Mouse (Mus musculus): Measurements from ENCODE around the gene Iglon5.

The Iglon5 gene

DNA sequence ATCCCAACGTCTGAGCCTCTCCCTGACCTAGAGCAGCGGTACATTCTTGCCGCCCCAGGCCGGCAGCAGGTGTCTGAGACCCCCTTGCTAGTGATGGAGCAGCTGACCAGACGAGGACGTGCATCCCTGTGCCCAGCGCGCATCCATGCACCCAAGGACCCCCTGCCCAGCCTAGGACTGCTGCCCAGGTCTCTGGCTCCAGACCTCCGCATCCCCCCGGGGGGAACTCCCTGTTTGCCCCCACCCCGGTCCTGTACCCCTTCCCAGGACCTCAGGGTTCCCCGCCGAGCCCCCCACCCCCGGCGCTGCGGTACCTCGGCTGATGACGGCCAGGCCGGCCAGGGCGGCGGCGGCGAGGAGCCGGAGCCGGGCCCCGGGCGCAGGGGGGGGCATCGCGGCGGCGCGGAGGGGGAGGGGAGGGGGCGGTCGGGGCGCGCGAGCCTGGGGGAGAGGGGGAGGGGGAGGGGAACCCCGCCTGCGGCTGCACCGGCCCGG is at the start of gene Iglon5:
Gene Iglon5, minus strand, starts transcription at position 445 of the 495 bp plus-strand sequence.
- no peak for DNase-seq (ENCODE audit: low spot score)

DNA sequence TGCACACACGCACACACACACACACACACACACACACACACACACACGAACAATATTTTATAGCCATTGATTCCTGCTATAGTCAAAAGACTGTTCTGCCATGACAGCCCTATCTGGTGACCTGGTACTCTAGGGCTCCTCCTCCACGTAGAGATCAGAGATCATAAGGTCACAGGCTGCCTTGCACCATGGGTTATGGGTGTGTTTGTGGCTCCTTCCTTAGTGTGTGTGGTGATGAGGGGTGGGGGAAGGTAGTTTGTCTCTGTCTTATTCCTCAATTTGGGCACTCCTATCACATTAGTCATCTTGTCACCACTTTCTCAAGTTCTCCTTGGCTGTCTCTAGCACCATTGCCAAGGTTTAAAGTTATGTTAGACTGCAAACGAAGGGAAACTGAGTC is 48.6 kb upstream of the Iglon5 start:
- no peak for DNase-seq (ENCODE audit: low spot score)

DNA sequence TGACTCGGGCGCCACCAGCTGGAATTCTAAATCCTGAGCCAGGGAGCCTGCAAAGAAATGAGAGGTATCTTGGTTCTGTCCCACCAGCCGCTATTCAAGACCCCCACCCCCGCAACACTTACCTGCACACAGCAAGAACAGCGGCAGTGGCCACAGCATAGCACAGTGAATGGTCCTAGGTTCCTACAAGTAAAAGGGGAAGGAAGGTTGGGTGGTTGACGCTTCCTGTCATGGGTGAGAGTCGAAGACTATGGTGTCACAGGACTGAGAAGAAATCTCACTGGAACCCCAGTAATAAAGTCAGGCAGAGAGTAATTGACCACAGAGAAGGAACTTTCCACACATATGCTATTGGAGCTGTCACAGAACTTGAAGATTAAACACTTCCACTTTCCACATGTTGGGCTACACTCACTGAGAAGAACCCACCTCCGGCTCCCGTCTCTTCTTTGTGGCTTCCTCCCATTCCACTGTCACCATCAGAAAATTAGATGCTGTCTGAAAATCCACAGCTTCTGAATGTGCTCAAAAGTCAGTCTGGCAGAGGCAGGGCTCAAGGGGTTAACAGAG is 43.1 kb upstream of the Iglon5 start:
- no peak for DNase-seq (ENCODE audit: low spot score)

DNA sequence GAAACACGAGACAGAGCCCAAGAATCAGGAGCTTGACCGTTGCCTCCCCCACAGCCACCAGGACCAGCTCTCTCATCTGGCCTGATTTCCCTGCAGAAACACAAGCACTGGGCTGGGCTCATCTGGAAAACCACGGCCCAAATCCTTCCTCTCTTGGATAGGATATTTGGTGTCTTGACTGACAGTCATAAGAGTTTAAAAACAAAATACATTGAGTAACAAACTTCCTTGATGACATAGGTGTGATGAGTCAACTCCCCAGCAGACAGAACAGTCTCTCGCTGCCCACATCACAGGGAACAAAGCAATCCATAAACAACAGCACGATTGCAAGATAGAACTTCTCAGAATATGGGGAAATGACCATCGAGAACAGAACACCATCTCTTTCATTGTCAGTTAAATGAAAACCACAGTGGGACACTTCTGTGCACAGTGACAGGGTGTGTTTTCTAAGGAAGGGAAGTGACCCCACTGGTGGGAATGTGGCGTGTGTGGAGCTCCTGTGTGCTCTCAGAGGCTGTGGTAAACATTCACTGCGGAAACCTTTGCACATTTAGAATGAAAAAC is 40.4 kb upstream of the Iglon5 start:
- no peak for DNase-seq (ENCODE audit: low spot score)

DNA sequence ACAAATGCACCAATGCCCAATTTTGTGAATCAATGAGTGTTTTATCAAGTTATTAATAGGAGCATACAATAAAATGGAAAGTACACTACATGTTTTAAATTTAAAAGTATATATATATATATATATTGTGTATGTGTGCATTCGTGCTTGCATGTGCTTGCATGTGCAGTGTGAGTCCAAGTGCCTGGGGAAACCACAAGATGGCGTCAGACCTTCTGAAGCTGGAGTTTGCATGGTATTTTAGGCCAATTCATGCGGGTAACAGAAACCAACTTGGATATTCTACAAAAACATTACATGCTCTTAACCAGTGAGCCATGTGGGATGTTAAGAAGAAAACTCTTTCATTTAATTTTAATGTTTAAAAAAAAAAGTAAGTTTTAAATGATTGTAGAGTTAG is 35.4 kb upstream of the Iglon5 start:
- no peak for DNase-seq (ENCODE audit: low spot score)

DNA sequence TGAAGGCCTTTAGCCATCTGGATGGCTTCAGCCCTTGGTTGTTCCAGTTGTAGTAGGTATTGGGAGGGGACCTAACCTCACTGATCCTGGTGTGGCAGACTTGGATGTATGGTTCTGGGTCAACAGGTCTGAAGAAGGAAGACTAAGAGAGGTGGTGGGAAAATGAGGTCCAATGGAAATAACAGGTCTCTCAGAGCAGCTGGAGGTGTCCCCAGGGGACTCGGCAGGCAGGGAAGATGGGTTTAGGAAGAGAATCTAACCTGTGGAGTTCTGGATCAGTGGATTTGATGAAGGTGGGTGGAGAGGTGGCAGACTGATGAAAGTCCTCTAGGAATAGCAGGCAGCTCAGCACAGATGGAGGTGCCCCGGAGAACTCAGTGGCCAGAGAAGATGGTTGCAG is 32.9 kb upstream of the Iglon5 start:
- no peak for DNase-seq (ENCODE audit: low spot score)

DNA sequence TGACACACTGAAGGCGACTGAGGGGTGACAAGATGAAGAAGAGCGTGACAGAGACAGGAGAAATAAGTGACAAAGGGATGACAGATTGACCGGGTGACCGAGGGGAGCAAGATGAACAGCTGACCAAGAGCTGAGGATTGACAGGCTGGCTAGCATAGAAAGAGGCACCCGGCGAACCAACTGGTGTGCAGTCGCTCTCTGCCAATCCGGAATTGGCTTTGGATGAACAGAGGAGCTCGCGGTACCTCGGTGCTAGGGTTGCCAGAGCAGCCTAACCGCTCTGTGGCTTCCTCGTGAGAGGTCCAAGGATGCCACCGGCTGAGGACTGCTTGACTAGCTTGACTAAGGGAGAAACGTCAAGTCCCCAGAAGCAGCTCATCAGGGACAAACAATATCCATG is 28.5 kb upstream of the Iglon5 start:
- DNase-seq (ENCODE audit: low spot score) = no peak

DNA sequence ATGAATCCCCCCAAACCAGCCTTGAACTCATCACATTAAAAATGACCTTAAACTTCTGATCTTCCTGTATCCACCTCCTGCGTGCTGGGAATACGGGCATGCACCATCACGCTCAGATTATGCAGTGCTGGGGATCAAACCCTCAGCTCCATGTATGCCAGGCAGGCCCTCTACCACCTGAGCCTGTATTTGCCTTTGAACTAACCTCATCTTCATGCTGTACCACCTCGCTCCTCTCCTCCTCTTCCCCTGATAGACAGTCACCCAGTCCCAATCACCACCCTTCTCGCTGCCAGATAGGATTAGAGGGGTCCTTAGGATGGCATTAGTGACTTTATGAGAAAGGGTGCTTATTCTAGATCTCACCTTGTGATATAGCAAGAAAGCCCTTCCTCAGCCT is 25.2 kb upstream of the Iglon5 start:
- no peak for DNase-seq (ENCODE audit: low spot score)

DNA sequence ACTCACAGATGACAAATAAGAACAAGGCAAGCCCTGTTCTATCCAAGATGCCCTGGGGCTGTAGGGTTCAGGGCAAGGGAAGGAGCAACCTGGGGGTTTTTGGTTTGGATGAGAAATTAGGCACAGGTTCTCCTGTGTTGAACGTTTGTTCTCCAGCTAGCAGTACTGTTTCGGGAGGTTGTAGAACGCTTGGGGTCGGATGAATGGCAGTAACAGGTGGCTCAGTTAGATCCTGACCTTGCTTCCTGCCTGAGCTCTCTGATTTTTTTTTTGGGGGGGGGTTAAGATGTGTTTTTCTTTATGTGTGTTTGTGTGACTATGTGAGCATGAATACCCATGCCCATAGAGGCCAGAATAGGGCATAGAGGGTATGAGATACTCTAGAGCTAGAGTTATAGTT is 22.6 kb upstream of the Iglon5 start:
- no peak for DNase-seq (ENCODE audit: low spot score)

DNA sequence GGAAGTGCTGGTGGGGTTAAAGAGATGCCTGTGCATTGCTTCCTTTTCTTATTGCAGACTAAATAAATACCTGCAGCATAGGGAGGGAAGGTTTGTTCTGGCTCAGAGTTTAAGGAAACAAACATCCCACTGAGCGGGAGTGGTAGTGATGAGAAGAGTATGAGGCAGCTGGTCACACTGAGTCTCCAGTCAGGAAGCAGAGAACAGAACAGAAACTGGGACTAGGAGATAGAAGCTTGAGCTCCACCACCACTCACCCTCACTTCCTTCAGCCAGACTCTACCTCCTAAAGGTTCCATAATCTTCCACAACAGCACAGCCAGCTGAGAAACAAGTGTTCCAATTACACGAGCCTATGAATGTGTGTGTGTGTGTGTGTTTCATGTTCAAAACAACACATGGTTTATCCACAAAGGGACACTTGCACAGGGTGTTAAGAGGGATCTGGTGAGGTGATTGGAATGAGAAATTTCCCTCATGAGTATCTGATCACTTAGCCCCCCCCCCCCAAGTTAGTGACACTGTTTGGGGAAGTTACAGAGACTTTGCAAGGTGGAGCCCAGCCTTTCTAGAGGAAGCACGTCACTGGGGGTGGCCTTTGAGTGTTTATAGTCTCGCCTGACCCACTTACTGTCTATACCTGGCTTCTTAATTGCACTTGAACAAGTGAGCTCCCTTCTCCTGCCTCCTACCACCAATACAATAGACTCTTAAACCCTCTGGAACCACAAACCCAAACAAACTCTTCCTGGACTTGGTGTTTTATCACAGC is 22.0 kb upstream of the Iglon5 start:
- no peak for DNase-seq (ENCODE audit: low spot score)

DNA sequence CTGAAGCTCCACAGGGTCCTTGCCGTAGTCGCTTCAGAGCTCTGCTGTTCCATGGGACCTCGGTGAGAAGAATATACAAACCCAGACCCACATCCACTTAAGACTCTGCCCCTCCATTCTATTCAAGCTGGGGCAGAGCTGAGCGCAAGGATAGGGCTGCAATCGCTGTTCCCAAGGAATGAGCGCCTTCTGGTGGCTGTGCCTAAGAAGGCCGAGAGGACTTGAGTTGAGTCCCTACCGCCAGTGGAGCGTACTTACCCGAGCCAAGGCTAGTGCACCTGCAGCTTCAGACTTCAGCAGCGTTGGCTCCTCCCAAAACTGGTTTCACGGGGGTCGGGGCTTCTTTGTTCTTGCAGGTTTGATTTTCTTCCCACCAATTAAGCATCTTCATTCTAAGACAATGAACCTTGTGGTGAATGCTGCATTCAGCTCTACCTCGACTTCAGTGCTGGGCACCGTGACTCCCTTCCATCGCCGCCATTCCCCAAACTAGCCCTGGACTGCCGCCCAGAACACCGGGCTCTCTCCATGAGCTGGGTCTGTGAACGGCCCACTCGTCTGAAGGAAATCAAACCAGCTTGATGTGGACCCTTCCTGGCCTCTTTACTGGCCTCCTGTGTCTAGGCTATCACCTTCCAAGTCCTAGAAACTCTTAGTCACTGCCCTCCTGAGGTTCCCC is 5.6 kb upstream of the Iglon5 start:
- no peak for DNase-seq (ENCODE audit: low spot score)

DNA sequence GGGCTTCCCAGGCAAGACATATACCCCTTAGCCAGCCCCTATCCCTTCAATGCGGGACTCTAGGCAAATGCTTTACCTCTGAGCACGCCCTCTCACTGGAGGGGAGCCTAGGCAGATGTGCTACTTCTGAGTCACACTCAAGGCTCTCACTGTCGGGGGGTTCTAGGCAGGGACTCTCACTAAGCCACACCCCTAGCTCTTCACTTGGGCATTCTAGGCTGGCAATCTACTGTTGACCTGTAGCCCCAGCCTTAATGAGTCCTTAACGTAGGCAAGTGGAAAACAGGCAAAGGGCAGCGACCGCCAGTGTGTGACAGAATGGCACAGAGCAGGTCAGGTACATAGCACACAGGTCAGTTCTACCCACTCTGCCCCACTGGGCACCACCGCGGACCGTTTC is 986 bp upstream of the Iglon5 start:
- no peak for DNase-seq (ENCODE audit: low spot score)

DNA sequence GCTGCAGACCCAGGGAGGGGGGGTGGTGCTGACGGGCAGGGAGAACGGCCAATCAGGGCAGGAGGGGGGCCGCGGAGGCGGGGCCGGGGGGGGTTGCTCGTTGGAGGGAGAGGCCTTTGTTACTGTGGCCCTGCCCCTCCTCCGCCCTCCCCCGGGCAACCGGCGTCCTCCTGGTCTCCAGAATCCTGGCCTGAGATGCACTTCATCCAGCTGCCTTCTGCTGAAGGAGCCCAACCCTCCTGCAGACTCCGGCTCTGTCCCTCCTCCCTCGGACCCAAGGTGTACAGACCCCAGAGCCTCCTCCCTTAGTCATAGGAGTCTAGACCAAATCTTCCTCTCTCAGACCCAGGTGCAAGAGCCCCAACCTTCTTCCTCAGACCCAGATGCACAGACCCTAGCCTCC is 308 bp upstream of the Iglon5 start:
- no peak for DNase-seq (ENCODE audit: low spot score)

DNA sequence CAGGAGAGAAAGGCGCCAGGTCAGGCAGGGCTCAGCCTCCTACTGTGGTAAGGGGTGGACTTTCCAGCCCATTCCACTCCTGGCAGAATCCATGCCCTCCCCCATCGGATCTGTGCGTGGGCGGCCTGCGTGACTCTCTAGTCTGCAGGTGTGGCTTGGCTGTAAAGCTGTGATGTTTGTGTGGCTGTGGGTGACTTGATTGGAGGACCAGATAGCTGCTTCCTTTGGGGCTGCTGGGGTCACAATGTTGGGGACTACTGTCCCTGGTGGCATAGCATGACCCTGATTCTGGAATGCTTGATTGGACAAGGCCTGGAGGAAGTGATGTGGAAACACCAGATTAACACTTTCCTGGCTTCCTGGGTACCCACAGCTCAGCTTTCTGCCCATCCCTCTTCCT is 1.2 kb downstream of the Iglon5 start:
- DNase-seq (ENCODE audit: low spot score) = no peak

DNA sequence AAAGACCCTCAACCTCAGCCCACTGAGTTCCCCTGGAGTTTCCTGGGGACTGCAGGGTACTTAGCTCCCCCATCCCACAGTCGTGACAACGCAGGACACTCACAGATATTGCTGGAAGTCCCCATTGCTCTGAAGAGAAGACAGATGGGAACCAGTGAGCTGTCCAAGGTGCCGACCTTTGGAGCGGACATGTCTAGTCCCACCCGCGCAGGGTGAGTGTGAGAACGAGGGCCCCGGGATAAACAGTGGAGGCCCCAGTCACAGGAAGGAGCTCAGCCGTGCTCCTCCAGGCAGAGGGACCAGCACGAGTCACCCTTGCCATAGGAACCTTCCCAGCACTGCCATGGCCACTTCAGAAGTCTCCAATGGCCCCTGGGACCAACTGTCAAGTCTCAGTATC is 6.6 kb downstream of the Iglon5 start:
- no peak for DNase-seq (ENCODE audit: low spot score)

DNA sequence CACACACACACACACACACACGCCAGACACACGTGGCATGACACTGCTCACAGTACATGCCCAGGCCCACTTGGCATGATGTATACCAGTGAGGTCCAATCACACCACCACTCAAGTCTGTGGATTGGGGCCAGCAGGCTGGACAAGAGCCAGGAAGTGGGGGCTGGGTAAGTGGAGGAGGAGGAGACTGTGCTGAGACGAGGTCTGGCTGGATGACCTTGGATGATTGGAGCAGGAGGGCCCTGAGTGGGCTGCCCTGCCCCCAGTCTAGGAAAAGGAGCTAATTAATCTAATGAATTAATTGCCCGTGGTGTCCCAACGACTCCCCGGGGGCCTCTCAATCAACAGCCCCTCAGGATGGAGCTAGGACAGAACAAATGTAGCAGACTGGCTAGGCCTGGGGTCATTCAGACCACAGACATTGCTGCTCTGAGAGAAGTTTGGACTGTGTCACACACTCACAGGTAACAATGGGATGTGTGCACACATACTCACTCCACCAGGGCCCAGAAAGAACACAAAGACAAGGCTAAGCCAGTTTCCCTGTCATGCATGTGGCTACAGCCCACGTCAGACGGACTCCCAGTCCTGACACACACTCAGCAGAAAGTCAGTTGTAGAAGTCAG is 7.7 kb downstream of the Iglon5 start:
- DNase-seq (ENCODE audit: low spot score) = no peak

DNA sequence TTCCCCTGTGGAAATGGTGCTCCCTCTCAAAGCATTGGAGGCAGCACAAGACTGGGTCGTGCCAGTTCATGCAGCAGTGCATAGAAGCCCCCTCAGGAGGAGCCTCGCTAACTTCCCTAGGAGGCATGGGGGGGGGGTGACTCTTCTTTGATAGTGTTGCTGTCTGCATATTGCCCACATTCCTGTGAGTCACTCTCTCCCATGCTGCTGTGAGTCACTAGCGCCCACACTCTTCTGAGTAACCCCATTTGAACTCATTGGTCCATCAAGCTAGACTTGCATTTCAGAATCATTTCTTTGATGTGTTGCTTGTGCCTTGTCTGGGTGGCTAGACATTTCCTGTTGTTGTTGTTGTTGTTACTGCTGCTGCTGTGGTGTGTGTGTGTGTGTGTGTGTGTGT is 8.7 kb downstream of the Iglon5 start:
- no peak for DNase-seq (ENCODE audit: low spot score)

DNA sequence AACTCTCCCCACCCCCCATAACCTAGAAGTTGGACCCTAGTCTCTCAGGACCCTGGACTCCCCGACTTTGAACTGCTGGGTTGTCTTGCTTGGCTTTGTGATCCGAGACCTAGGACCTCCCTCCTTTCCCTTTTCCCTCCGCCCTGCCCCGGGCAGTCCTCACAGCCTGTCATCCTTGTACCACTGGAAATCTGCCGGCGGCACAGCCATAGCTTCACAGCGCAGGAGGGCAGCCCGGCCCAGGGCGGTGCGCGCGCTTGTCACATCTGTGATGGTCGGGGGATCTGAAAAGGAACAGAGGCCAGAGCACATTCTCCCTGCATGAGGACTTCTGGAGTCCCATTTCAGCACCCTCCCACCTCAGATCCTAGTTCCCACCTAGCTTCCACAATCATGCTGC is 13.5 kb downstream of the Iglon5 start:
- no peak for DNase-seq (ENCODE audit: low spot score)

DNA sequence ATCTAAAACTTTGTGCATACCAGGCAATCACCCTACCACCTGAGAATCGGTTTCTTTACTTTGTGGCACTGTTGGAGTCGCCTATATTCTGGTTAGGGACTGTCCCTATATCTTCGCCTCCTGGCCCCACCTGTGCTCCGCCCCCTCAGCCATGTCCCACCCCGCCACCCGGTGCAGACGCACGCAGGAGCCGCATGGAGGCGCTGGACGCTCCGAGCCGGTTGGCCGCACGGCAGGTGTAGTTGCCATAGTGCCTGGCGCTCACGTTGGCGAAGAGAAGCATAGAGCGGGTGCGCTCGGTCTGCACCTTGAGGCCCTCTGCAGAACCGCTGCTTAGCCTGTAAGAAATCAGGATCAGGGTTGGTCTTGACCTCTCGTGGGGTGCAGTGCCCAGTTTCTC is 14.2 kb downstream of the Iglon5 start:
- no peak for DNase-seq (ENCODE audit: low spot score)

DNA sequence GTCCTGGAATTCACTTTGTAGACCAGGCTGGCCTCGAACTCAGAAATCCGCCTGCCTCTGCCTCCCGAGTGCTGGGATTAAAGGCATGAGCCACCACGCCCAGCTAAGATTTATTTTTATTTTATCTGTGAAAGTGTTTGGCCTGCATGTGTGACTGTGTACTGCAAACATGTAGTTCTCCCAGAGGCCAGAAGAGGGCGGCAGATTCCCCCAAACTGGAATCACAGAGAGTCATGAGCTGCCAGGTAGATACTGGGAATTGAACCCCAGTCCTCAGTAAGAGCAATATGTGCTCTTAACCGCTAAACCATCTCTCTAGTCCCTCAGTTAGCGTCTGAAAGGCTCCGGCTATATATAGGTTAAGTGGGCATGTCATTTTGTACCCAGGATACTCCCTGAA is 19.5 kb downstream of the Iglon5 start:
- no peak for DNase-seq (ENCODE audit: low spot score)

DNA sequence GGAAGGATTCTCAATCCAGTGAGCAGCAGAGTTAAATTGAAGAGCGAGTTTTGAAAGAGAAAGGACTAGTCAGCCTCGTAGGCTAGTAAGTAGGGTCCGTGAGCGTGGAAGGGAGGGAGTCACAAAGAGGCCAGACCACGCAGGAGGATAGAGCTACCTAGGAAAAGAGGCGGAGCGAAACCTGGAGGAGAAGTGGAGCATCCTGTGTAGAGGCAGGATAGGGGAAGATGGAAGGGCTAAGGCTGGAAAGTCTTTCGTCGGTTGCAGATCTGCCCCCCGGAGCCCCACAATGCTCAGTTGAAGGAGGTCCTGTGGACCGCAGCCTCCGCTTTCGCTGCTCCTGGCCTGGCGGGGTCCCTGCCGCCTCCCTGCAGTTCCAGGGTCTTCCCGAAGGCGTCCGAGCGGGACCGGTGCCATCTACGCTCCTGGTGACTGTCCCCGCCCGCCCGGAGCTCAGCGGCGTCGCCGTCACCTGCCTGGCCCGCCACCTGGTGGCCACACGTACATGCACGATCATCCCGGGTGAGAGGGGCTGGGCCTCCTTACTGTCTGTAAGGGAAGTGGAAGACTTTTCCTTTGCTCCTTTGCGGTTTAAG is 23.7 kb downstream of the Iglon5 start:
- peak; percentile 49 for DNase-seq (ENCODE audit: low spot score)

All from urinary bladder, postnatal 10 days (tissue).